Mouse (Mus musculus): ENCODE results near the gene Kdelr1. TPM values are rescaled to one million over a fixed set of nuclear protein-coding genes. Genes with fewer than 3 reads are reported as not detected.

Gene Kdelr1
- 157 and 187 TPM in 2 replicates for polyA plus RNA-seq (2012; rRNA removed)

DNA sequence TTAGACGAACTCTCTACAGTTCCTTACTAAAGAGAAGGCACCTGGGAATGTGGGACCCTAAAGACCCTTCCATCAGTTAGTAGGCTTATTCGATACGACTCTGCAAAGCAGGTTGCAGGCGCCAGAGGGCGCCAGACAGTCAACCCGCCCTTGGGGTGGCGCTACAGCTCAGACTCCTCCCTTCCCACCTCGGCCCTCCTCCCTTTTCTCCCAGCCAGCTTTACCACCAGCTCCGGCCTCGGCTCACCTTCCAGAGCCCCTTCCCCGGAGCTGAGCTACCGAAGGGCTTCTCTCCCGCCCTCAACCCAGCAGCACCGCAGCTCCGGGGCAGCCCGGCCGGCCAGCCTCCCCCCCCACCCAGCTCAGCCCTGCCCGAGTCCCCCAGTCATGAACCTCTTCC lies at the start of gene Kdelr1:
Kdelr1 (plus strand) TSS at position 149 of the 400 bp plus-strand sequence.

DNA sequence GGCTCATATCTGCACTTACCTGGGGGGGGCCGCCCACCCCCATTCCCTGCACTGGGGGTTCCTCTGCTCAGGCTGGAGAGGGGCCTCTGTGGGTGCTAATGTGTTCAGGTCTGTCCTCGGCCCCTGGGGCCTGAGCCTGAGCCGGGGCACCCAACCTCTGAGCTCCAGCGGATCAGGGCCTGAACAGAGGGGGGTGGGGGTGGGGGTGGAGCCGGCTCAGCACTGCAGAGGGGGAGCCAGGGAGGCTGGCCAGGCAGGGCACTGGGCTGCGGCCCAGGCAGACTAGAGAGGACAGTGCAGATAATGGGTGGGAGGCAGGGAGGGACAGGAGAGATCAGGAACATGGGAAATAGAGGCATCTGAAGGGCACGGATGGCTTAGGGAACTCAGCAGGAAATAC lies 48.0 kb upstream of the Kdelr1 start, which contains the start of gene Kcnj14:
Kcnj14 (minus strand) TSS at position 185 of the 400 bp plus-strand sequence.

DNA sequence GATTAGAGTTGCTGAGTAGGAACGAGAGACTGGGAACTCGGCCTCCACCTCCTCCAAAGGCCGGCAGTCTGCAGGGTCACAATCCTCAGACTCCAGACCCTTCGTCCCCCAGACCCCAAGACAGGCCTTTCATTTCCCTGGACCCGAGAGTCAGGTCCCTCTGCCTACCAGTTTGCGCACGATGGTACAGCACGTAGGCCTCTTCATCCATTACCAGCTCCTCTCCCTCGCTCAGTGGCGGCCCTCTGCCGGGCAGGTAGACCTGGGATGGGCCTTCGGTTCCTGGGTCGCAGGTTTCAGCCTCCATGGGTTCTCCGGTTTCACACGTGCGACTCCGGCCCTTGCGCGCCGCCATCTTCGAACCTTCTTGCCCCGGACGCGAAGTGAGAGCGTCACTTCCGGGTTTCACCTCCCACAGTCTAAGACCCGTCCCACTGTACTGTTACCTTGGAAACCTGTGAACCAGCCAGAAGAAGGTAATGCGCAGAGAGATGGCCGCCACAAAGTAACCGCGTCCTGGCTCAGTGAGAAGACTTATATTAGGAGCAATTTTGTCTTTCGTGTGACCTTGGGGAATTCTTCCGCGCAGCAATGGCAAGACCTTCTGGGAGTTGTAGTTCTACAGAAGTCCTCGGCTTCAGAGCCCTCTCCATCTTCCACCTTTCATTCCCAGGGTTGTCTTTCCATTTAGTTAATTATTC lies 42.0 kb upstream of the Kdelr1 start, which contains the start of gene Grwd1:
Grwd1 (minus strand) TSS at position 518 of the 701 bp plus-strand sequence.

GRCm38 (mm10) chr7:45878278-45878677 lies 5.7 kb downstream of the Kdelr1 start, which contains the start of gene Grin2d:
Gene Grin2d (minus strand): TSS chr7:45878378.

GRCm38 (mm10) chr7:45896517-45897257 lies 24.1 kb downstream of the Kdelr1 start, which contains the start of the genes Syngr4 and Tmem143:
Gene Syngr4 (minus strand): TSS chr7:45896714.
Gene Tmem143 (plus strand): TSS chr7:45896941.

GRCm38 (mm10) chr7:45921242-45921621 lies 48.7 kb downstream of the Kdelr1 start, which contains the start of gene Emp3:
Gene Emp3 (minus strand): TSS chr7:45921404.

DNA sequence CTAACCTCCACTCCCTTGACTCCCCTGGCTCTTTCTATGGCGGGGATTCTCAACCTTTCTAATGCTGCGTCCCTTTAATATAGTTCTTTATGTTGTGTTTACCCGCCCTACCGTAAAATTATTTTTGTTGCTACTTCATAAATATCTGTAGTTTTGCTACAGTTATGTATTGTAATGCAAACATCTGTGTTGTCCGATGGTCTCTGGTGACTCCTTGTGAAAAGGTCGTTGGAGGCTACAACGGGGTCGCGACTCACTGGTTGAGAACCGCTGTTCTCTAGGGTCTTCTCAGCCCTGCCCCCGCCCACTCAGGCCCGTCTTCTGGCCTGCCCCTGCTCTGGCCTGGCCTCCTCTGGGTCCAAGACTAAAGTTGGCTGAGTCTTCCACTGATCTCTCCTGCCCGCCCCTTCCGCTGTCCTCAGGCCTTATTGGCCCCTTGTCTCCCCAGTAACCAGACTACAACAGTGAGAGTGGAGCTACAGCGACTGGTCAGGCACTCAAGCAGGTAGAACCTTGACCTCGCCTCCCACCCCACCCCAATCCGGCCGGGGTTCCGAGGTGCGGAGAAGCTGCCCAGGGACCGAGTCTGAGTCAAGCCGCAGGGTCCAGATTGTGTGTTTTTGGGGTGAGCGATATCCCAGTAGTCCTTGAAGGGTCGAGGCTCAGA lies 51.3 kb downstream of the Kdelr1 start, which contains the start of gene Ccdc114:
Ccdc114 (plus strand) TSS at position 311 of the 667 bp plus-strand sequence.

Other genes with a start within 250 kb of the Kdelr1 start
- gene Rasip1, start 245.3 kb upstream of the Kdelr1 start, polyA plus RNA-seq (2012; rRNA removed), result 12.3 and 14.3 TPM in 2 replicates
- 3.5 and 7.4 TPM in 2 replicates for gene Mamstr, start 232.8 kb upstream of the Kdelr1 start, polyA plus RNA-seq (2012; rRNA removed)
- 0.06 and 0.24 TPM in 2 replicates for gene Fut2, start 206.4 kb upstream of the Kdelr1 start, polyA plus RNA-seq (2012; rRNA removed)
- 2.0 and 3.1 TPM in 2 replicates for gene Ntn5, start 188.8 kb upstream of the Kdelr1 start, polyA plus RNA-seq (2012; rRNA removed)
- gene Sec1, start 178.4 kb upstream of the Kdelr1 start, polyA plus RNA-seq (2012; rRNA removed), result 0.95 and 2.1 TPM in 2 replicates
- gene Car11, start 172.9 kb upstream of the Kdelr1 start, polyA plus RNA-seq (2012; rRNA removed), result 92.3 and 104 TPM in 2 replicates
- 9.3 and 11.5 TPM in 2 replicates for gene Dbp, start 167.7 kb upstream of the Kdelr1 start, polyA plus RNA-seq (2012; rRNA removed)
- 985 and 996 TPM in 2 replicates for gene Rpl18, start 157.3 kb upstream of the Kdelr1 start, polyA plus RNA-seq (2012; rRNA removed)
- 29.4 and 30.0 TPM in 2 replicates for gene Sphk2, start 154.8 kb upstream of the Kdelr1 start, polyA plus RNA-seq (2012; rRNA removed)
- 0.60 and 0.77 TPM in 2 replicates for gene Fam83e, start 151.6 kb upstream of the Kdelr1 start, polyA plus RNA-seq (2012; rRNA removed)
- gene Spaca4, start 147.0 kb upstream of the Kdelr1 start, polyA plus RNA-seq (2012; rRNA removed), result not detected in 2 replicates
- gene Lmtk3, start 89.0 kb upstream of the Kdelr1 start, polyA plus RNA-seq (2012; rRNA removed), result 250 and 252 TPM in 2 replicates
- gene Sult2b1, start 88.1 kb upstream of the Kdelr1 start, polyA plus RNA-seq (2012; rRNA removed), result 1.2 and 2.1 TPM in 2 replicates
- gene Cyth2, start 58.2 kb upstream of the Kdelr1 start, polyA plus RNA-seq (2012; rRNA removed), result 230 and 274 TPM in 2 replicates
- 0.96 and 1.5 TPM in 2 replicates for gene Kcnj14, start 48.0 kb upstream of the Kdelr1 start, polyA plus RNA-seq (2012; rRNA removed)
- 20.9 and 23.6 TPM in 2 replicates for gene Grwd1, start 41.8 kb upstream of the Kdelr1 start, polyA plus RNA-seq (2012; rRNA removed)
- 12.8 and 18.8 TPM in 2 replicates for gene Grin2d, start 5.6 kb downstream of the Kdelr1 start, polyA plus RNA-seq (2012; rRNA removed)
- gene Syngr4, start 23.9 kb downstream of the Kdelr1 start, polyA plus RNA-seq (2012; rRNA removed), result 0.14 and 0.59 TPM in 2 replicates
- 16.2 and 16.5 TPM in 2 replicates for gene Tmem143, start 24.2 kb downstream of the Kdelr1 start, polyA plus RNA-seq (2012; rRNA removed)
- gene Emp3, start 48.6 kb downstream of the Kdelr1 start, polyA plus RNA-seq (2012; rRNA removed), result 25.6 and 55.8 TPM in 2 replicates
- gene Ccdc114, start 51.3 kb downstream of the Kdelr1 start, polyA plus RNA-seq (2012; rRNA removed), result 6.0 and 7.2 TPM in 2 replicates
- gene Abcc6, start 157.5 kb downstream of the Kdelr1 start, polyA plus RNA-seq (2012; rRNA removed), result 1.4 and 1.5 TPM in 2 replicates
- 39.8 and 43.8 TPM in 2 replicates for gene Nomo1, start 160.9 kb downstream of the Kdelr1 start, polyA plus RNA-seq (2012; rRNA removed)
- 10.1 and 14.4 TPM in 2 replicates for gene Kcnj11, start 228.0 kb downstream of the Kdelr1 start, polyA plus RNA-seq (2012; rRNA removed)

All from central nervous system, embryonic 14 days (tissue).